Mouse (Mus musculus) A20 (cell line): ENCODE measurements around the gene Vps45.
A peak's percentile ranks its signal among the peaks of the same experiment; 100 is the strongest.
"Not testable (repeated sequence)": the region's sequence is repeated elsewhere in the genome, so short reads cannot be mapped to it uniquely, and the experiment has no call there.

Experiments used
- DNase-seq: peaks from one replicate; pipeline ENCODE4 v3.0.0-alpha.2; 2011; ENCODE audit warnings: low read depth, low spot score

The Vps45 gene

GRCm38 (mm10) chr3:95972873-95973634, 85.2 kb downstream of the Vps45 start:
- DNase-seq = peak; percentile 92

GRCm38 (mm10) chr3:95972251-95972872, 85.9 kb downstream of the Vps45 start:
- peak; percentile 86 for DNase-seq

- DNase-seq = not testable (repeated sequence)
These were observed 87.6 kb downstream of the Vps45 start for GRCm38 (mm10) chr3:95970661-95971060.

- peak; percentile 69 for DNase-seq
These were observed 89.0 kb downstream of the Vps45 start for GRCm38 (mm10) chr3:95969277-95969676.

GRCm38 (mm10) chr3:95965518-95966451, 92.5 kb downstream of the Vps45 start:
- peak; percentile 94 for DNase-seq

- DNase-seq = peak; percentile 70
These were observed 94.6 kb downstream of the Vps45 start for GRCm38 (mm10) chr3:95963681-95964080.

- no peak for DNase-seq
These were observed 95.0 kb downstream of the Vps45 start for GRCm38 (mm10) chr3:95963230-95963629.

- not testable (repeated sequence) for DNase-seq
These were observed 96.1 kb downstream of the Vps45 start for GRCm38 (mm10) chr3:95962182-95962581.

GRCm38 (mm10) chr3:95959807-95960206, 98.5 kb downstream of the Vps45 start:
- DNase-seq = no peak

- peak; percentile 72 for DNase-seq
These were observed 99.2 kb downstream of the Vps45 start for GRCm38 (mm10) chr3:95959082-95959481.

GRCm38 (mm10) chr3:95957359-95958148, 100.7 kb downstream of the Vps45 start:
- no peak for DNase-seq

- no peak for DNase-seq
These were observed 102.9 kb downstream of the Vps45 start for GRCm38 (mm10) chr3:95955318-95955717.

- not testable (repeated sequence) for DNase-seq
These were observed 103.6 kb downstream of the Vps45 start for GRCm38 (mm10) chr3:95954648-95955173.

GRCm38 (mm10) chr3:95953522-95953921, 104.7 kb downstream of the Vps45 start:
- no peak for DNase-seq

- DNase-seq = no peak
These were observed 105.2 kb downstream of the Vps45 start for GRCm38 (mm10) chr3:95953023-95953422.

GRCm38 (mm10) chr3:95951566-95951965, 106.7 kb downstream of the Vps45 start:
- peak; percentile 41 for DNase-seq

- peak; percentile 98 for DNase-seq
These were observed 107.3 kb downstream of the Vps45 start for GRCm38 (mm10) chr3:95950763-95951551.
